Mouse (Mus musculus): ENCODE measurements at regions not wholly inside any gene's neighbourhood (a gene's known extent, or its start where the extent isn't known, plus 50 kb on each side); places are given as distances from the start of the nearest gene placed in this dataset.

DNA sequence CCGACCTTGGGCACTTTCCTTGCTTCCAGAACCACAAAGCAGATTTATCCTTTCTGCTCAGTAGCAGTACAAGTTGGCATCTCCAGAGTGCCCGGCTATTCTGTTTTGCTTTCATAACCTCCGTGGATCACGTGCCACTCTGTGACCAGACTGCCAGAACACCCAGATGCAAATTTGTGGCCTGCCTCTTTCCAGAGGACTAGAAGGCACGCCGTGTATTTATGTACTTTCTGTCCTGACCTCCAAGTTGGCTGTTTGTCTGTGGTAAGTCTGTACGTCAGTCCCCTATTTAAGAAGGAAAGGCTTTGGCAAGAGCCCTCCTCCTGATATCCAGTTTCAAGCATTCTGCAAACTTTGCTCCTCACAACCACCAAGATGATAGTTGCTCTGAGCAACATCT, 319.6 kb upstream of the Dynlrb2 start:
- Histone ChIP-seq H3K36me3 (ENCODE audit: control insufficient read depth, insufficient read depth) (no peaks in the 10 kb centered on the region), H3K4me3 (ENCODE audit: low read depth, low read length) (no peak overlapping the region), H3K27ac (ENCODE audit: low read depth, low read length) (no peak overlapping the region), H3K27me3 (replicated peaks; ENCODE audit: control insufficient read depth, insufficient read depth, low read length) (no peaks in the 10 kb centered on the region), H3K4me1 (replicated peaks; ENCODE audit: control insufficient read depth, insufficient read depth, low read length) (no peaks in the 10 kb centered on the region), H3K4me2 (replicated peaks; ENCODE audit: low read depth) (no peak overlapping the region), H3K9me3 (ENCODE audit: control insufficient read depth) (no peaks in the 10 kb centered on the region), H3K9ac (ENCODE audit: low read depth, low read length) (no peak overlapping the region)
- no peak for ATAC-seq
- TF ChIP-seq CTCF (IDR thresholded peaks at IDR 0.05; ENCODE audit: low read depth), result no peak
- 91% methylated on average over 7 of the region's 7 CpGs for WGBS

DNA sequence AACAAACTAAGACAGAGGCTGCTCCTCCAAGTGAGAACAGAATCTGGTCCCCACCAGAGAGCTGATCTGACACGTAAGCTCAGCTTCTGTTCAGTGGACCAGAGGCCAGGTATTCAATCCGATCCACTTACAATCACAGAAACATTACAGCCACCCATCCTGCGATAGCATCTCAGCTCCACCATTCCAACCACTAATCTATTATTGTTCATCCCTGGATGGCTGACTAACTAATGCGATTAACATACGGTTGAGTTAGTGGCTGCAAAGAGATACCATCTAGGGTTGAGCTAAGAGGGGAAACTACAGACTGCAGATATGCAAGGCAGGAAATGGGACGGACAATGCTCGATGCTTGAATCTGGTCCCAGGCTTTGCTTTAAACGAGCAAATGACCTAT, 320.5 kb upstream of the Dynlrb2 start:
- no peaks in the 10 kb centered on the region for H3K9me3 ChIP-seq (ENCODE audit: control insufficient read depth)
- 74% methylated on average over 8 of the region's 8 CpGs for WGBS
- H3K27me3 ChIP-seq (replicated peaks; ENCODE audit: control insufficient read depth, insufficient read depth, low read length), result no peaks in the 10 kb centered on the region
- H3K4me1 ChIP-seq (replicated peaks; ENCODE audit: control insufficient read depth, insufficient read depth, low read length), result no peaks in the 10 kb centered on the region
- H3K4me2 ChIP-seq (replicated peaks; ENCODE audit: low read depth), result no peak overlapping the region
- H3K9ac ChIP-seq (ENCODE audit: low read depth, low read length), result no peak overlapping the region
- no peak for TF ChIP-seq CTCF (IDR thresholded peaks at IDR 0.05; ENCODE audit: low read depth)
- ATAC-seq, result no peak
- H3K27ac ChIP-seq (ENCODE audit: low read depth, low read length), result no peak overlapping the region
- no peak overlapping the region for H3K4me3 ChIP-seq (ENCODE audit: low read depth, low read length)
- no peaks in the 10 kb centered on the region for H3K36me3 ChIP-seq (ENCODE audit: control insufficient read depth, insufficient read depth)

DNA sequence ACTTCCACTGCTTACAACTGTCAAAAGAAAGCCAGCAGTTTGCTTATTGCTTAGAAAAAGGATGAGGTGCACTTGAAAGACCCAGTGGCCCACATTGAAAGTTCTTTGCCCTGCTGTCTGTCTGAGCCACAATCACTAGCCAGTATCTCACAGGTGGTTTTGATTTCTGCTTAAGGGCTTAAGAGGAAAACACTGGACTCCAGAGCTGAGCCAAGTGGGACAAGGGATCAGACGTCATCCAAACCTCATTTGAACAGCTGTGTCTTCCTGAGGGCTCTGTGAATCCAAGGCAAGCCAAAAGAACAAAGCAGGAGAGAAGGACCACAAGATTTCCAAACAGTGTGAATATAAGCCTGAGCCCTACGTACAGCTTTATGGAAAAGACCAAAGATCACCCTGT, 326.8 kb upstream of the Dynlrb2 start:
- Histone ChIP-seq H3K27me3 (replicated peaks; ENCODE audit: control insufficient read depth, insufficient read depth, low read length) (no peaks in the 10 kb centered on the region), H3K4me1 (replicated peaks; ENCODE audit: control insufficient read depth, insufficient read depth, low read length) (no peaks in the 10 kb centered on the region), H3K4me3 (ENCODE audit: low read depth, low read length) (no peak overlapping the region), H3K9me3 (ENCODE audit: control insufficient read depth) (no peaks in the 10 kb centered on the region), H3K27ac (ENCODE audit: low read depth, low read length) (no peak overlapping the region), H3K4me2 (replicated peaks; ENCODE audit: low read depth) (no peak overlapping the region), H3K36me3 (ENCODE audit: control insufficient read depth, insufficient read depth) (no peaks in the 10 kb centered on the region), H3K9ac (ENCODE audit: low read depth, low read length) (no peak overlapping the region)
- 68% methylated on average over 2 of the region's 2 CpGs for WGBS
- TF ChIP-seq CTCF (IDR thresholded peaks at IDR 0.05; ENCODE audit: low read depth), result no peak
- ATAC-seq, result no peak

DNA sequence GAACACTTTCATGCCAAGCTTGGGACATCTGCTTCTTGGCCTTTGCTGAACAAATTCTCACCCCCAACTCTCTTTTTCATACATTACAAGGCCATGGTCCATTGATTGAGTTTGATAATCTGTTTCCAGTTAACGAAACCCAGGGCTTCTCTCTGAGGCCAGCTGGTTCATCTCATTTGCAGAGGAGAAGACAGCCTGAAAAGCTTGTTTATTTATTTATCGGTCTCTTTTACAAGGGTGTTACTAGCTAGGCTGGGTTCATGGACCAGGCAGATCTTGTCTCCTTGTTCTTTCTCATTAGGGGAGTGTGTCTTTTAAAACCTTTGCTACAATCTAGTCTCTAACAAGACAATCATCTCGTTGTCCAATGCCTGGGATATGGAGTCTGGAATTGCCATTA, 329.9 kb upstream of the Dynlrb2 start:
- no peak for TF ChIP-seq CTCF (IDR thresholded peaks at IDR 0.05; ENCODE audit: low read depth)
- H3K4me3 ChIP-seq (ENCODE audit: low read depth, low read length), result no peak overlapping the region
- WGBS, result 54% methylated on average over 3 of the region's 3 CpGs
- H3K9ac ChIP-seq (ENCODE audit: low read depth, low read length), result no peak overlapping the region
- no peaks in the 10 kb centered on the region for H3K36me3 ChIP-seq (ENCODE audit: control insufficient read depth, insufficient read depth)
- H3K27me3 ChIP-seq (replicated peaks; ENCODE audit: control insufficient read depth, insufficient read depth, low read length), result no peaks in the 10 kb centered on the region
- no peak for ATAC-seq
- no peak overlapping the region for H3K27ac ChIP-seq (ENCODE audit: low read depth, low read length)
- H3K4me1 ChIP-seq (replicated peaks; ENCODE audit: control insufficient read depth, insufficient read depth, low read length), result no peaks in the 10 kb centered on the region
- H3K9me3 ChIP-seq (ENCODE audit: control insufficient read depth), result no peaks in the 10 kb centered on the region
- H3K4me2 ChIP-seq (replicated peaks; ENCODE audit: low read depth), result no peak overlapping the region

DNA sequence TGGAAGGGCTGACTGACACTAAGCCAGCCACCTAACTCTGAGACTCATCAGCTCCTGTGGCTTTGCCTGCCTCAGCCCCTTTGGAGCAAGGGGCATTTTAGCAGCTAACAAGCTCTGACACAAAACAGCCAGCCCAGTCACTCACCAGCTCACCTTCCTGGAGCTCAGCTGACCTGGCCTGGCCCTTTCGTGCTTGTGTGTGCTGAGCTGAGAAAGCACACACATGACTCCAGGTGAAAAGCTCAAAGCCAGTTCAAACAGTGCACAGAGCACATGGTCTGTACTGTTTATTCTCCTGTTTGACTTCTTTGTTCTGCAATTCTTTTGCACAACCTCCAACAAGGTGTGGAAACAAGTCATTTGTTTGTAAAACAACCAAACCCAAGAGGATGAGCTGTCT, 330.8 kb upstream of the Dynlrb2 start:
- H3K36me3 ChIP-seq (ENCODE audit: control insufficient read depth, insufficient read depth), result no peaks in the 10 kb centered on the region
- 44% methylated on average over 1 of the region's 1 CpGs for WGBS
- TF ChIP-seq CTCF (IDR thresholded peaks at IDR 0.05; ENCODE audit: low read depth), result no peak
- no peaks in the 10 kb centered on the region for H3K27me3 ChIP-seq (replicated peaks; ENCODE audit: control insufficient read depth, insufficient read depth, low read length)
- H3K4me2 ChIP-seq (replicated peaks; ENCODE audit: low read depth), result no peak overlapping the region
- no peak overlapping the region for H3K4me3 ChIP-seq (ENCODE audit: low read depth, low read length)
- no peaks in the 10 kb centered on the region for H3K4me1 ChIP-seq (replicated peaks; ENCODE audit: control insufficient read depth, insufficient read depth, low read length)
- H3K9me3 ChIP-seq (ENCODE audit: control insufficient read depth), result no peaks in the 10 kb centered on the region
- ATAC-seq, result no peak
- H3K27ac ChIP-seq (ENCODE audit: low read depth, low read length), result no peak overlapping the region
- no peak overlapping the region for H3K9ac ChIP-seq (ENCODE audit: low read depth, low read length)

DNA sequence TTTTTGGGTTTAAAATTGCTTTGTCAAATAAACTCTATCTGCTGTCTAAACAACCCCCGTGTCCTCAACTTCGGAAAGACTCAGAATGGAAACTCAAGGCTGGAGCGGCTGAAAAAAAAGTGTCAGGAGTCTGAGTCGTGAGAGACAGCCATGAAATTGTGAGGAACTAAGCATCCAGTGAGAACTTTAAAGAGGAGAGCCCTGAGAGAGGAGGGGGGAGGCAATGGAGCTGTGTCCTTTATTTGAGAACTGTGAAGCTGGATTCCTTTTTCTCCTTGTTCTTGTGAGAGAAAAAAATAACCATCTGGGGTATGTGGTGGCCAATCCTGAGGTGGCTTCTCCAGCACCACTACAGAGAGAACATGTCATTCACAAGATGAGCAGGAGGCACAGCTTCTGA, 336.9 kb upstream of the Dynlrb2 start:
- Histone ChIP-seq H3K27me3 (replicated peaks; ENCODE audit: control insufficient read depth, insufficient read depth, low read length) (no peaks in the 10 kb centered on the region), H3K36me3 (ENCODE audit: control insufficient read depth, insufficient read depth) (no peaks in the 10 kb centered on the region), H3K9ac (ENCODE audit: low read depth, low read length) (no peak overlapping the region), H3K27ac (ENCODE audit: low read depth, low read length) (no peak overlapping the region), H3K4me1 (replicated peaks; ENCODE audit: control insufficient read depth, insufficient read depth, low read length) (no peaks in the 10 kb centered on the region), H3K4me2 (replicated peaks; ENCODE audit: low read depth) (no peak overlapping the region), H3K9me3 (ENCODE audit: control insufficient read depth) (no peaks in the 10 kb centered on the region), H3K4me3 (ENCODE audit: low read depth, low read length) (no peak overlapping the region)
- no peak for ATAC-seq
- 49% methylated on average over 4 of the region's 4 CpGs for WGBS
- TF ChIP-seq CTCF (IDR thresholded peaks at IDR 0.05; ENCODE audit: low read depth), result no peak

DNA sequence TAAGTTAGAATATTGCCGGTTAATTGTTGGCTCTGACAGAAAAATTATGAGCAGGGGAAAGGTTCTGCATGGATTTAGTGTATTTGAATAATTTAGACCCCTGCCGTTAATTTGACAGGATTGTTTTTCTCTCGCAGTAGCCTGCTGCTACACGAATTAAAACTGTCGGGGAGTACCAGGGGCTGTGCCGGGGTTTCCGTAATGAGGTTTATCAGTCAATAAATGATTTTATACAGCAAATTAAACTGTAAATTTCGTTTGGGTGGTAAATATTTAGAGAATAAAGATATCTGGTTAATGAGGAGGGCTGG, 339.8 kb upstream of the Dynlrb2 start:
- WGBS, result 34% methylated on average over 8 of the region's 8 CpGs
- TF ChIP-seq CTCF (IDR thresholded peaks at IDR 0.05; ENCODE audit: low read depth), result no peak
- Histone ChIP-seq H3K27me3 (replicated peaks; ENCODE audit: control insufficient read depth, insufficient read depth, low read length) (no peaks in the 10 kb centered on the region), H3K9me3 (ENCODE audit: control insufficient read depth) (no peaks in the 10 kb centered on the region), H3K4me1 (replicated peaks; ENCODE audit: control insufficient read depth, insufficient read depth, low read length) (no peaks in the 10 kb centered on the region), H3K4me2 (replicated peaks; ENCODE audit: low read depth) (no peak overlapping the region), H3K4me3 (ENCODE audit: low read depth, low read length) (no peak overlapping the region), H3K36me3 (ENCODE audit: control insufficient read depth, insufficient read depth) (no peaks in the 10 kb centered on the region), H3K9ac (ENCODE audit: low read depth, low read length) (no peak overlapping the region), H3K27ac (ENCODE audit: low read depth, low read length) (no peak overlapping the region)
- no peak for ATAC-seq

Data from intestine, postnatal 0 days (tissue).